Mouse (Mus musculus): ENCODE data around the gene Knl1.
A peak's percentile ranks its signal among the peaks of the same experiment; 100 is the strongest.
"Not testable (repeated sequence)": the region's sequence is repeated elsewhere in the genome, so short reads cannot be mapped to it uniquely, and the experiment has no call there.

The Knl1 gene

GRCm38 (mm10) chr2:119046649-119047611, at the start of gene Knl1:
Gene Knl1 (plus strand): TSS chr2:119047119.
- DNase-seq (ENCODE audit: low spot score in 2 of 2): peak; percentile 95 to 99

GRCm38 (mm10) chr2:118998115-118998866, 48.6 kb upstream of the Knl1 start:
- no peak for DNase-seq (ENCODE audit: low spot score in 2 of 2)

GRCm38 (mm10) chr2:118999025-118999639, 47.8 kb upstream of the Knl1 start:
- no peak for DNase-seq (ENCODE audit: low spot score in 2 of 2)

GRCm38 (mm10) chr2:119006886-119007285, 40.0 kb upstream of the Knl1 start:
- no peak for DNase-seq (ENCODE audit: low spot score in 2 of 2)

GRCm38 (mm10) chr2:119009376-119009775, 37.5 kb upstream of the Knl1 start:
- DNase-seq (ENCODE audit: low spot score in 2 of 2): no peak

- DNase-seq (ENCODE audit: low spot score in 2 of 2): no peak
These were observed 31.9 kb upstream of the Knl1 start for GRCm38 (mm10) chr2:119014989-119015388.

- peak in 1 of 2 experiments; percentile 24 for DNase-seq (ENCODE audit: low spot score in 2 of 2)
These were observed 31.2 kb upstream of the Knl1 start for GRCm38 (mm10) chr2:119015604-119016180.

- DNase-seq (ENCODE audit: low spot score in 2 of 2): not testable (repeated sequence)
These were observed 30.6 kb upstream of the Knl1 start for GRCm38 (mm10) chr2:119016312-119016711.

- no peak for DNase-seq (ENCODE audit: low spot score in 2 of 2)
These were observed 29.3 kb upstream of the Knl1 start for GRCm38 (mm10) chr2:119017647-119018046.

- no peak for DNase-seq (ENCODE audit: low spot score in 2 of 2)
These were observed 28.4 kb upstream of the Knl1 start for GRCm38 (mm10) chr2:119018391-119019122.

GRCm38 (mm10) chr2:119019131-119019530, 27.8 kb upstream of the Knl1 start:
- no peak for DNase-seq (ENCODE audit: low spot score in 2 of 2)

- DNase-seq (ENCODE audit: low spot score in 2 of 2): no peak
These were observed 27.4 kb upstream of the Knl1 start for GRCm38 (mm10) chr2:119019538-119019937.

- DNase-seq (ENCODE audit: low spot score in 2 of 2): no peak
These were observed 23.7 kb upstream of the Knl1 start for GRCm38 (mm10) chr2:119023154-119023660.

GRCm38 (mm10) chr2:119024536-119025238, 22.2 kb upstream of the Knl1 start:
- peak in 1 of 2 experiments; percentile 40 for DNase-seq (ENCODE audit: low spot score in 2 of 2)

- DNase-seq (ENCODE audit: low spot score in 2 of 2): no peak
These were observed 21.7 kb upstream of the Knl1 start for GRCm38 (mm10) chr2:119025239-119025616.

- DNase-seq (ENCODE audit: low spot score in 2 of 2): no peak
These were observed 20.0 kb upstream of the Knl1 start for GRCm38 (mm10) chr2:119026951-119027350.

- DNase-seq (ENCODE audit: low spot score in 2 of 2): peak; percentile 94 to 97
These were observed 17.9 kb upstream of the Knl1 start, which contains the start of gene Ccdc32 for GRCm38 (mm10) chr2:119028941-119029551. Gene Ccdc32 (minus strand): TSS chr2:119029393.

- no peak for DNase-seq (ENCODE audit: low spot score in 2 of 2)
These were observed 14.7 kb upstream of the Knl1 start for GRCm38 (mm10) chr2:119032191-119032590.

- DNase-seq (ENCODE audit: low spot score in 2 of 2): peak; percentile 83 to 95
These were observed 12.1 kb upstream of the Knl1 start, which contains the start of gene Rpusd2 for GRCm38 (mm10) chr2:119034656-119035396. Gene Rpusd2 (plus strand): TSS chr2:119034790.

All from spleen, postnatal 10 days (tissue).